Mouse (Mus musculus) gastrocnemius, adult 8-10 months (tissue): ENCODE results near the gene Hist1h2bl. TPM values are rescaled to one million over a fixed set of nuclear protein-coding genes. Genes with fewer than 3 reads are reported as not detected.
"Not testable (repeated sequence)": the region's sequence is repeated elsewhere in the genome, so short reads cannot be mapped to it uniquely, and the experiment has no call there.

ENCODE experiments used
- DNase-seq, 2 experiments: peaks; one replicate each; pipeline ENCODE4 v3.0.0; 2022; ENCODE audit warnings: low spot score in 2 of 2
- total RNA-seq, 4 experiments: library from RNA; stranded (reverse); gene quantifications; 2 replicates each; pipeline ENCODE4 v1.2.4; 2022

The Hist1h2bl gene
- 1 to 10 TPM in 3 of 4 experiments, under 1 TPM in 1; 0.99 to 6.6 (median 3.4) TPM for total RNA-seq

DNA sequence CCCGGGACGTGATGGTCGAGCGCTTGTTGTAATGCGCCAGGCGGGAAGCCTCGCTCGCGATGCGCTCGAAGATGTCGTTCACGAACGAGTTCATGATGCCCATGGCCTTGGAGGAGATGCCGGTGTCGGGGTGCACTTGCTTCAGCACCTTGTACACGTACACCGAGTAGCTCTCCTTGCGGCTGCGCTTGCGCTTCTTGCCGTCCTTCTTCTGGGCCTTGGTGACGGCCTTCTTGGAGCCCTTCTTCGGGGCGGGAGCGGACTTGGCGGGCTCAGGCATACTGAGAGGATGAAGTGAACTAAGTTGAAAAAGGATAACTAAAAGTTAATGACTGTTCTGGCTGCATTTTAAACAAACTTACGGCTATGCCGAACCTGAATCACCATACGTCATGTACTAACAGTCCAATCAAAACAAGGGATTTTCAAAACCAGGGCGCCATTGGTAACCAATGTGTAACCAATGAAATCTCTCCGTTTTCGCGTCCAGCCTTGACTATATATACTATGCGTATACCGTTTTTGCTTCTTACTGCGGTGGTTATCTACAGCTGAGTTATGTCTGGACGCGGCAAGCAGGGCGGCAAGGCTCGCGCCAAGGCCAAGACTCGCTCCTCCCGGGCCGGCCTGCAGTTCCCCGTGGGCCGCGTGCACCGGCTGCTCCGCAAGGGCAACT is at the start of gene Hist1h2bl, which contains the start of gene Hist1h2ai:
Gene Hist1h2bl, minus strand, starts transcription at position 280 of the 676 bp plus-strand sequence.
Gene Hist1h2ai, plus strand, starts transcription at position 559 of the 676 bp plus-strand sequence.
- DNase-seq = peak; percentile 10 to 15

DNA sequence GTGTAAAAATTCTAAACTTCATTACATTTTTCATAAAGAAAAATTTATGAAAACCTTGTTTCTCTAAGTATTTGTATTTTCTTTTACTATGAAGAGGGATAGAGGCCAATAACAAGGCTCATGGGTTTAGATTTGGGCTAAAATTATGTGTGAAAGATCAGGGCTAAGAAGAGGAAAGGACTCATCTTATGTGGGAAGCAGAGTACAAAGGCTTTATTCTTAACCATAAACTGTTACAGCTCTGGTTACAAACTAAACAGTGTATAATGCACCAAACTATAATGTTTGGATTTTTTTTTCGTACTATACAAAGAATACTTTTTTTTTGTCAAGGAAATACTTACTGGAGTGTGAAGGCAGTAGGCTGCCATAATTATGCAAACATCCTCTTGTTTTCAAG is 39.8 kb upstream of the Hist1h2bl start:
- DNase-seq = no peak

- not testable (repeated sequence) for DNase-seq
These were observed 38.5 kb upstream of the Hist1h2bl start for GRCm38 (mm10) chr13:21754294-21755001.

DNA sequence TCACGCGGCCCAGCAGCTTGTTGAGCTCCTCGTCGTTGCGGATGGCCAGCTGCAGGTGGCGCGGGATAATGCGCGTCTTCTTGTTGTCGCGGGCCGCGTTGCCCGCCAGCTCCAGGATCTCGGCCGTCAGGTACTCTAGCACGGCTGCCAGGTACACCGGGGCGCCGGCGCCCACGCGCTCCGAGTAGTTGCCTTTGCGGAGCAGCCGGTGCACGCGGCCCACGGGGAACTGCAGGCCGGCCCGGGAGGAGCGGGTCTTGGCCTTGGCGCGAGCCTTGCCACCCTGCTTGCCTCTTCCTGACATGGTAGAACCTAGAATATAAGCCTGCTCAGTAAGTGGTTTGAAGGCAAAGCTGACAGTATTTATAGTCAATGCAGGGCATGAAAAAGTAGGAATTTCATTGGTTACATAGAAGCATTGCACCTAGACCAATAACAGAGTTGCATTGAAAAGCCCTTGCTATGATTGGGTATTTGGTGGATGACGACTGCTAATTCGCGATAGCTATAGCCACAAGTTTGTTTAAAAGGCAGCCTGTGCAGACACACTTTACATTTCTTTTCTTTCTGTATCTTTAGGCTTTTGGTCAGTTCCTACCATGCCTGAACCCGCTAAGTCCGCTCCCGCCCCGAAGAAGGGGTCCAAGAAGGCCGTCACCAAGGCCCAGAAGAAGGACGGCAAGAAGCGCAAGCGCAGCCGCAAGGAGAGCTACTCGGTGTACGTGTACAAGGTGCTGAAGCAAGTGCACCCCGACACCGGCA is 37.8 kb upstream of the Hist1h2bl start, which contains the start of the genes Hist1h2ak and Hist1h2bn:
Gene Hist1h2ak, minus strand, starts transcription at position 304 of the 762 bp plus-strand sequence.
Gene Hist1h2bn, plus strand, starts transcription at position 600 of the 762 bp plus-strand sequence.
- DNase-seq = not testable (repeated sequence)

GRCm38 (mm10) chr13:21753051-21753523 is 37.1 kb upstream of the Hist1h2bl start:
- no peak for DNase-seq

GRCm38 (mm10) chr13:21752356-21752755 is 36.4 kb upstream of the Hist1h2bl start:
- DNase-seq = no peak

DNA sequence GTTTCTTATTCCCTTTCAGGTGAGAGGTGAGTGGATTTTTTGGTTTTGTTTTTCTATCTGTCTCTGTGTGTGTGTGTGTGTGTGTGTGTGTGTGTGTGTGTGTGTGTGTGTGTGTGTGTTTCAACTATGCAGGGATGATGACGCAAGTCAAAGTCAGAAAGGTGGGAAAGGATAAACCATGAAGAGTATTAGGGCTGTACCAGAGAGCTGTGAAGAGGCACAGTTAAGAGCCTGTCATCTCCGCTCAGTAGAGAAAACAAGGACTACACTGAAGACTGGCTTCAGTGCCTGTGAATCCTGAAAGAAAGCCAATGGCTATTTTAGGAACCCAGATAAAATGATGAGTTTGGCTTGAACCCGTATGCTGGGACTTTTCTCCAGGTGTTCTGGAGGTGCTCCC is 35.9 kb upstream of the Hist1h2bl start:
- DNase-seq = no peak

DNA sequence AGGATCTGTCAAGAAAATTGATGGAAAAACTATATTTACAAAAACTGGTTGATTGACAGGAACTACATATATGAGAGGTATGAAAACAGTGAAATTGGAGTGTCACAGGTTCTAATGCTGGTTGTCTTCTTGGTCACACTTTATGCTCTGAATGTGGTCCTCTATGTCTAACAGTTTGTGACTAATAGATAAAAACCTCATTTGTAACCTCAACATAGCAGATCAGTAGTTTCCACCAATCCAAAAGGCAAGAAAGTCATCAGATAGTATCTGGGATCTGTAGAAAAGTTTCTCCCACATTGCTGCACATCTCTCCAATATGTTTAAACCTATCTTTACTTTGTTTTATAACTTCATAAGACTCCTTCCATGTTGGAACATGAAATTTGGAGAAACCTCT is 35.5 kb upstream of the Hist1h2bl start:
- no peak for DNase-seq

DNA sequence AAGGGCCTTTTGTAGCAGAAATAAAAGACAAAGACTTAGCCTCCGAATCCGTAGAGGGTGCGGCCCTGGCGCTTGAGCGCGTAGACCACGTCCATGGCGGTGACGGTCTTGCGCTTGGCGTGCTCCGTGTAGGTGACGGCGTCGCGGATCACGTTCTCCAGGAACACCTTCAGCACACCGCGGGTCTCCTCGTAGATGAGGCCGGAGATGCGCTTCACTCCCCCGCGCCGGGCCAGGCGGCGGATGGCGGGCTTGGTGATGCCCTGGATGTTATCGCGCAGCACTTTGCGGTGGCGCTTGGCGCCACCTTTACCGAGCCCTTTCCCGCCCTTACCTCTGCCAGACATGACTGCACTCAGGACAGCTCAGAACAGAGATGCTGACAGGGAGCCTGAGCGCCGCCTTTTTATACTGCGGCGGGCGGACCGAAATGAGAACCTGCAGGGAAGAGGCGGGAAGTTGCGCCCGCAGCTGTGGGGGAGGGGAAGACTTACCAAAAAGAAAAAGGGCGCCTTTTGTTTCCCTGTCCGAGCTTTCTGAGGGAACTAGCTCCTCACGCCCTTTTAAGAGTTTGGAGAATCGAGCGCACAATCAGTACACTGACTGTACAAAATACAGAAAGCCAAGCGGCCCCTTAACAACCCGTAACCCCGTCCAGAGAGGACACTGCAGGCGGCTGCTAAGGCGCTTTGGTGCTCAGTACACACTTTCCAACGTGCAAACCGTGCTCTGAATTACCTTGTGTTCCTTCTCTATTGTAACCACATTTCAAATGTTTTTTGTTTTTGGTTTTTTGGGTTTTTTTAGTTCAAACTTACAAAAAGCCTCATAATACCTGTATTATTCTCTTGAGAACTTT is 34.4 kb upstream of the Hist1h2bl start, which contains the start of gene Hist1h4k:
Gene Hist1h4k, minus strand, starts transcription at position 347 of the 859 bp plus-strand sequence.
- peak; percentile 17 to 31 for DNase-seq

DNA sequence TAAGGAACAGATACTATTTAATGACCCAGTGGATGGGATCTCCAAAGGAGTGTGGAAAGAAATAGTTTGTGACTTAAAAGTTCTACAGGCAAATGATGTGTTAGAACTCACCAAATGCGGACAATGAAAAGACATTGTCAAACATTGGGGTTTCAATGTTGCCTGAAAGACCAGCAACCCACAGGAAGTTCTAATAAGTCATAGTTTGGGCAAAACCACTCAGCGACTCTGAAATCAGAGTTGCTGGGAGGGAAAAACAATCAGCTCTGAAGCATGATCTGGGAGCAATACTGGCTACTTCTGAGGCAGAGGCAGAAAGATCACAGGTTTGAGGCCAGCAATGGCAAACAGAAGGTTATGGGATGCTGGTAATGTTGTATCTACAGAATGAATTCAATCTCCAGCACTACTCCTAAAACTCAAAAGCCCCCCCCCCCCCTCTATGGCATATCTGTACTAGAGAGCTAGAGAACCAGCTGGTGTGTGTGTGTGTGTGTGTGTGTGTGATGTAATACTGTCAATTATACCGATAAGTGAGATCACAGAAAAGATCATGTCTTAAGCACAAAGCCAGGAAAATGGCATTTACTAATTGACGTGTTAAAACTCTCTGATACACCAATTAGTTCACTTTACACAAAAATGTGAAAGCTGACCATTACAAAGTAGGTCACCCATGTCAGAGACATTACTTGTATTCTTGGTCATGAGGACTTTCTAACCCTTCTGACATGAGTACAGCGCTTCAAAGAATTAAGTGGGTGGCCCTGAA is 33.6 kb upstream of the Hist1h2bl start:
- no peak for DNase-seq

DNA sequence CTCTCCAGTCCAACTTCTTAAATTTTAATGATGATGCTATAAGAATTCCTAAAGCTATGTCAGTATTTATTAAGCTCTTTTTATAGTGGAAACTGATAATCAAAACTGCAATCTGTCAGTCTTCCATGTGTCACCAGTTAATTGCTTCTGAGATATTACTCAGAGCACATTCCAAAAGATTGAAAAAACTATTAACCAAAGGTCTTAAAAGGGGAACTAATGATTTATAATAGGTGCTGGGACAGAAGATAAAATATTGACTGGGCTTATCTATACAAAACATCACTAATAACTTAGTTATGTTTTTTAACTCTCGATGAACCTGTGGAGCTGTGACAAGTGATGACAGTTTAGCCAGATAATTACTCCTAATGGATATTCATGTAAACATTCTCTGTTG is 29.1 kb upstream of the Hist1h2bl start:
- DNase-seq = no peak

DNA sequence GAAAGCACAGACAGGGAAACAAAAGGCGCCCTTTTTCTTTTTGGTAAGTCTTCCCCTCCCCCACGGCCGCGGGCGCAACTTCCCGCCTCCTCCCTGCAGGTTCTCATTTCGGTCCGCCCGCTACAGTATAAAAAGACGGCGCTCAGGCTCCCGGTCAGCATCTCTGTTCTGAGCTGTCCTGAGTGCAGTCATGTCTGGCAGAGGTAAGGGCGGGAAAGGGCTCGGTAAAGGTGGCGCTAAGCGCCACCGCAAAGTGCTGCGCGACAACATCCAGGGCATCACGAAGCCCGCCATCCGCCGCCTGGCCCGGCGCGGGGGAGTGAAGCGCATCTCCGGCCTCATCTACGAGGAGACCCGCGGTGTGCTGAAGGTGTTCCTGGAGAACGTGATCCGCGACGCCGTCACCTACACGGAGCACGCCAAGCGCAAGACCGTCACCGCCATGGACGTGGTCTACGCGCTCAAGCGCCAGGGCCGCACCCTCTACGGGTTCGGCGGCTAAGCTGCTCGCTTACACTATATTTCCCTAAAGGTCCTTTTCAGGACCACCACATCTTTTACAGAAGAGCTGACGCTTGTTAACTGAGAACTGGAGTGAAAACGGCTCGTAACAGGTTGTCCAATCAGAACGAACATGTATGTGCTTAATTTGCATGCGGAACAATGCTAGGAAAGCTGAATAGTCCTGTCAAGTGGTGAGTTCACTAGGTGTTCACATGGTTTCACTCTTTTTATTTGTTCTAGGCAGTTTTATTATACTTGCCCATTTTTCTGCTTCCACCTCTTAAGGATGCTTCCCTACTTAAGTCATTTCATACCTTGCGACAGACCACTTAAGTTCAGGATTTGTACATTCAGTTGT is 19.2 kb upstream of the Hist1h2bl start, which contains the start of gene Hist1h4j:
Gene Hist1h4j, plus strand, starts transcription at position 159 of the 862 bp plus-strand sequence.
- not testable (repeated sequence) for DNase-seq

DNA sequence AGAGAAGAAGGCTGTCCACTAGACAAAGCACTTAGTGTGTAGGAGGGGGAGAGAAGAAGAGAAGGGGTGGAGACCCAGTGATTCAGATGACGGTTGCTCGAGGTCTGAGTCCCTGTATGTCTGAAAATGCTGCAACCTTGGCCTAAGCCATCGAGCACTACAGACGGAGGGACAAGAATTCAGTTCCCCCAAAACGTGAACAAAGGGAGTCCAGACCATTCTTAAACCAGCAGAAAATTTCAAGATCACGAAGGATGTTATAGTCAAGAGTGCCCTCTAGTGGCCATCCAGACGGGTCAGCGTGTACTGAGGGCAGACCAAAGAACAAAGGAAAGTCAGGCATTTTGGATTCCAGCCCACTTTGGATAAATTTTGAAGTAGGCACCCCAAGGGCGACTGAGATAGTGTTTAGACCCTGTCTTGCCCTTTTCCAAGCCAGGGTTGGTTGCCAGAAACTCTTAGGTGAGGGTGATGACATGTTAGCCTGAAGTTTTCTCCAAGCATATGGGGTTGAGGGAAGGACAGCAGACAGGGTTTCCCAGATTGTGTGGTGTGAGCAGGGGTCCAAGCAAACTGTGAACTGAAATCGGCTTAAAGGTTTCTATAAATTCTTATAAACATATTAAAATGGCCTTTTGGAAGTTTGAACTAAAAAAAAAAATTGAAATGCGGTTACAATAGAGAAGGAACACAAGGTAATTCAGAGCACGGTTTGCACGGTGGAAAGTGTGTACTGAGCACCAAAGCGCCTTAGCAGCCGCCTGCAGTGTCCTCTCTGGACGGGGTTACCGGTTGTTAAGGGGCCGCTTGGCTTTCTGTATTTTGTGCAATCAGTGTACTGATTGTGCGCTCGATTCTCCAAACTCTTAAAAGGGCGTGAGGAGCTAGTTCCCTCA is 18.3 kb upstream of the Hist1h2bl start:
- peak in 1 of 2 experiments; percentile 39 for DNase-seq

DNA sequence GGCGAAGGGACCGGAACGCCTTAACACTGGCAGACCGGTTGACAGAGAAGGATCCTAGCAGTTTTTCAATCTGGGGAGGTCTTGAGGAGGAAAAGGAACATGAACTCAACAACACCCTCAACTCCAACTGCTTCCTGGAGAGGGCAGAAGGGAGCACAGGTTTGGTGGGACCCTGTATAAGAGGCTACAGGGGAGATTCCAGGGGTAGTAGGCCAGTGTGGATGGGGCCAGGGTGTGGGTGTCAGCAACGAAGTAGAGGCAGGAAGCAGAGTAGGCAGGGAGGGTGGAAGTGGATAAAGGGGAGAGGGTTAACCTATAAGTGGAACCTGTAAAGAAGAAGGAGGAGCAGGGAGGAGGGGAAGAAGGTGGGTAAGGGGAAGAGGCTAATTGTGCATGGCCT is 17.5 kb upstream of the Hist1h2bl start:
- DNase-seq = no peak

- no peak for DNase-seq
These were observed 13.6 kb upstream of the Hist1h2bl start for GRCm38 (mm10) chr13:21729544-21729943.

- no peak for DNase-seq
These were observed 12.1 kb upstream of the Hist1h2bl start for GRCm38 (mm10) chr13:21727948-21728572.
